Mouse (Mus musculus) NIH3T3 (cell line): ENCODE results near the gene Tead3.
"Not testable (repeated sequence)": the region's sequence is repeated elsewhere in the genome, so short reads cannot be mapped to it uniquely, and the experiment has no call there.

ENCODE experiments used
- DNase-seq: peaks from one replicate; pipeline ENCODE4 v3.0.0-alpha.2; 2012; ENCODE audit warnings: low read depth

Tead3 gene

DNA sequence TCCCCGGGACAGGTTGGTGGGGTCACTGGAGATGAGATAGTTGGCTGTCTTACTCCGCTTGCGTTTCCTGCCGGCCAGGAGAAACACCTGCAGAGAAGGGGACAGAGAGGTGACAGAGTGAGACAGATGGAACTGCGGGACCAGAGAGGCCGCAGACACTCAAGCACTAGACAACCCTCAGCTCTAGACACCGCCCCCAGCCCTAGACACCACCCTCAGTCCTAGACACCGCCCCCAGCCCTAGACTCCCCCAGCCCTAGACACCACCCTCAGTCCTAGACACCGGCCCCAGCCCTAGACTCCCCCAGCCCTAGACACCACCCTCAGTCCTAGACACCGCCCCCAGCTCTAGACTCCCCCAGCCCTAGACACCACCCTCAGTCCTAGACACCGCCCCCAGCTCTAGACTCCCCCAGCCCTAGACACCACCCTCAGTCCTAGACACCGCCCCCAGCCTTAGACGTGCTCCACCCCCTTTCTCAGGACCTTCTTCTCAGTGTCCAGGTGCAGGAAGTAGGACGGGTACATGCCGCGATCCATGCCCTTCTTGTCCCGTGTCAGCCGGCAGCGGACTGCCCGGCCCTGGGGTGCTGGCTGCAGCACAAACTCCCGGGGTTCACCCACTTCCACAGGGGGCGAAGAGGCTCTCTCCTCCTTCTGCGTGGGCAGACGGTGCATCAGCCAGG, 8.1 kb upstream of the Tead3 start:
- not testable (repeated sequence) for DNase-seq

DNA sequence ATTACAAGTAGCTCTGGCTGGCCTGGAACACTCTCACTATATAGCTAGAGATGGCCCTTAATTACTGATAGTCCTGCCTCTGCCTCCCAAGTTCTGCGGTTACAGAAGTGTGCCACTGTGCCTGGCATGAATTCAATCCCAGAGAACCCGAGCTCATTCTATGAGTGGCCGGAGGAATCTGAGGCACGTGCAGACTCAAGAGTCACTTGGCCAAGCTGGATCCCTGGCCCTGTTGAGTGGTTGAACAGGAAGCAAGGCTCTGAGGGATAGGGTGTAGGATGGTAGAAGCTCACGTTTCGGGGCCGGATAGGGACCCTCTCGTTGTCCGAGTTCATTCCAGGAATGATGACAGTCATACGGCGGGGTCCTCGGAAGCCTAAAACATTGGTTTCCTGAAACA, 5.3 kb upstream of the Tead3 start:
- DNase-seq, result no peak

DNA sequence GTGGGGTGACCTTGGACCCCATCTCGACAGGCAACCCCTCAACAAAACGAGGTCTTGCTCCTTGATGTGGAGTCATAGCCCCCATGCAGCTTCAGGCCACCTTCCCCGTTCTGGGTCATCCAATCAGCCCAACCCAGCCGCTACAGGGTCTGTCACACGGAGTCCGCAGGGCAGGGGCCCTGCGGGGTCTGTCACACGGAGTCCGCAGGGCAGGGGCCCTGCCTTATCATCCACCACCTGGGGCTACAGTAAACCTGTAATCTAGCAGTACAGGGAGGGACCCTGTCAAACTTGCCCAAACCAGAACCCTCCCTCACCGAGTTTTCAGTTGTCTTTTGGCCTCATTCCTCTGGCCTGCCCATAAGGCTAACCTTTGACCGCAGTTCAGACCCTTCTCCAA, 1.4 kb upstream of the Tead3 start:
- no peak for DNase-seq

DNA sequence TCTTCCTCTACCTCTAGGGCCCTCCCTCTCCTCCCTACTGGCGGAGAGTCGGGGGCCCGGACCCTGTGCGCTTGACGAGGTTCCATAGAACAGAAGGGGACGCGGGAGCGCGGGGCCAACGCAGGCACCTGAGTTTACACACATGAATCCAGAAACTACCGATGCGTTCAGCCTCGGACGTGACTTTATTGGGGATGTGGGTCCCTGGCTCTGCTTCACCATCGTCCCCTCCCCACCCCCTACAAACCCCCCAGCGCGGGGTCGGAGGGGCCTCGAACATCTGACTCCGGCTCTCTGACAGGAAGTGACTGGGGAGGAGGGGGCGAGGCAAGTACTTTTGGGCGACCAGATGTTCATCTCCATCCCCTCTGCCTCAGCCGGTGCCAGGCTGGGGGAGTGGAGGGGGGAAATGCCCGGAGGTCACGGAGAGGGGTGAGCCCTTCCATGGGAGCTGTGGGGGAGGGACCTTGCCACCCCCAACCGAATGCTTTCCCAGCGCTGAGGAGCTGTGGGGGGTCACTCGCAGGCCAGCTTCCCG, 805 bp upstream of the Tead3 start:
- DNase-seq, result no peak

DNA sequence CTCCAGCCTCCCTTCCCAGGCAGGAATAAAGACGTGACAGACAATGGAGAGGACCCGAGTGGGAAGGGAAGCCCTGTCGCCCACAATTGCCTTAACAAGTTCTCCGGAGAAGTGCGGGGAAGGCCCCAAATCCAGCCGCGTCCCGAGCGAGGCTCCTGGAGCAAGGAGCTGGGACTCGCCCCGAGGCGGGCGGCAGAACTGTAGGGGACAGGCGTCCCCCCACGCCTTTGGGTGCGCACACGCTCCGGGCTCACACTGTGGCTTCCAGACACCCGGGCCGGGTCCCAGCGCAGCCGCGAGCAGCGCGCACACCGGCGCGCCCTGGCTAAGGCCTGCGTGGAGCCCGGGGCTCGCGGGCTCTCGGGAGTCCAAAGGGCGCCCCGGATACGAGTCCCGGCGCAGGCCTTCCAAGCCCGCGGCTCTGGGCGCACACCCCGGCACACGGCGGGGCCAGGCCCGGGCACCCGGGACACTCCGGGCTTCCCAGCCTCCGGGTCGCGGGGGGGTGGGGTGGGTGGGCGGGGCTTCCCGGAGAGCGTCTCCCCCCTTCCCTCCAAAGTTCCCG, 634 bp downstream of the Tead3 start:
- DNase-seq, result no peak

DNA sequence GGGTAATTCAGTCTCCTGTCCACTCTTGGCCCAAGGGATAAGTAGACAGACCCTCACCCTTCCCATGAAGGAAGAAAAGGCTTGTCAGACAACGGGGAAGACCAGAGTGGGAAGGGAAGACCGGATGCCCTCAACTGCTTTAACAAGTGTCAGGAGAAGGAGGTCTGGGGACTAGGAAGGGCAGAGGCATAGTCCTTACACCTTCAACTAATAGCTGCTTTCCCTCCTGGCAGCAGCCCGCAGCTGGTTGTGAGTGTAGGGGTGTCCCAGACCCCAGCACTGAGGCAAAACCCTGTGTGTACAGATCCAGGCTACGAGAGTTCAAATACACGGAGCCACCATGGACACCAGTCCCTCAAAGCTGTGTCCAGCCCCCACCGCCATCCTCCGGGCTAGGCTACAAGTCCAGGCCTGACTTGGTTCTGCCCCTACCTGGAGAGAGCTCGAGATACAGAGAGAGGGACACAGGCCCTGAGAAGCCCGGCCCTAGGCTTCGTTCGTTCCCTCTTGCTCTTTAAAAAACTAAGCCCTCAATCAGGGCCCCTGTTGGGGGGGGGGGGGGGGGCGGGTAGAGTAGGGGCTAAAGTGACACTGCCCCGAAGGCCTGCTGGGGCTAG, 1.2 kb downstream of the Tead3 start:
- peak; percentile 63 for DNase-seq

DNA sequence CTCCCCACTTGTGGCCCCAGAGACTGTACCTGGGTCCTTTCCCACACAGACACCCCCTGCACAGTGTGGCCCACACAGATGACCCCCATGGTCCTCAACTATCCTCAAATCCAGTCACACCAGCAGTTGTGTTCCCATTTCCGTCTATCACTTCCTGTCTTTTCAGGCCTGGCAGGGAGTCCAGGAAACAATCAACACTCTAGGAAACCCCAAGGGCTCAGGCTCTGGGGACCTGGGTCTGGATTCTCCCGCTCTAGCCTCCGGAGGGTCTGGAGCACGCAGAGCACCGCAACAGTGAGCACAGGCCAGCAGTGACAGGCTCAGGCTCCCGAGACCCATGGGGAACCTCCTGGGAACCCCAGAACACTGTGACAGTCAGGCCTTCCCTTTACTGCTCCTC, 2.4 kb downstream of the Tead3 start:
- no peak for DNase-seq

DNA sequence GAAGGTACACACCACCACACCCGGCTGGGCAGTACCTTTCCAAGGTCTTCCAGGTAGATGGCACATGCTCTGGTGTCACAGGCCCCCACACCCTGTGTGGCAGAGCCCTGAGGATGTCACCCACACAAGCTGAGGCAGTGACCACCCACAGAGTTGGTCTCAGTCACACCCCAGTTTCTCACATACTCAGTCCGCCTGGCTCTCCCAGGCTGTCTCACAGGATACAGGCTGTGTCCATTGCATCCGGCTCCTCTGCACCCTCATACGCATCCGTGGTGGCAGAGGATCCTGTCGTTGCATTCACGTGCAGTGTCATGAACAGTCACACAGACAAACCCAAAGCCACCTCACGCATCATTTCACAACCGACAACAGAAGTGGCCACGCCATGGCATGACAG, 3.3 kb downstream of the Tead3 start:
- DNase-seq, result no peak

DNA sequence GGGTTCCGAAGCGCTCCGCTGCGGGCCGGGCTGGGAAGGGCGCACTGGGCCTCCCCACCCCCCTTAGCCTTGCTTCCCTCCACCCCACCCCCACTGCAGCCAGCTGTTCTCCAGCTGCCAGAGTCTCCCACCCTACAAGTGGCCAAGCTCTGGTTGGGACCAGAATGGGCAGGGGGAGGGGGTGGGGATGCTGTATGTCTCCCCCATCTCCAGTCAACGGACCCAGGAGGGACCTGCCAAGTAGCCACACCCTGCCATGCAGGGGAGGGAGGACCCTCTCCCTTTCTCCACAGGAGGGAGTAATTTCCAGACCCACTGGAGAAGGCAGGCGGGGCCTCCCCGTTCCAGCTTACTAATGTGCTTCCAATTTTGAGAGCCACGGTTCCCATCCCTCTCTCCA, 4.7 kb downstream of the Tead3 start:
- DNase-seq, result peak; percentile 80

DNA sequence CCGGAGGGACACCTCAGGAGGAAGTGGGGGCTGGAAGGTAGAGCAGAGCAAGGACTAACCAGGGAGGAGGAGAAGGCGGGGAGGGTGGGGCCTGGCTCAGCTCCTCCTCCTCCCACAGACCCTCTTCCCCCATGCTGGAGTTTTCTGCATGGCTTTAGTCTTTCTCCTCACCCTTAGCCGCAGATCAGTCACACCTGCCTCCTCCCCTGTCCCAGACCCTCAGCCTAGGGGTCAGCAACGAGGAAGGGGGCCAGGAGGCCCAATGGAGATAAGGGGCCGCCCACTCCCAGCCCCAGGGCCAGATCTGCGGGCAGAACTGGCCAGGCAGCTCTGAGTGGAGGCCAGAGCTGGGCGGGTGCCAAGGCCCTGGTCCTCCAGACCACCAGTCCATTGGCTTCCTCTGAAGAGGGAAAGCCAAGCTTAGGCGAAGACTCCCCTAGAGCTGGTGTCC, 5.3 kb downstream of the Tead3 start:
- DNase-seq, result peak; percentile 81

DNA sequence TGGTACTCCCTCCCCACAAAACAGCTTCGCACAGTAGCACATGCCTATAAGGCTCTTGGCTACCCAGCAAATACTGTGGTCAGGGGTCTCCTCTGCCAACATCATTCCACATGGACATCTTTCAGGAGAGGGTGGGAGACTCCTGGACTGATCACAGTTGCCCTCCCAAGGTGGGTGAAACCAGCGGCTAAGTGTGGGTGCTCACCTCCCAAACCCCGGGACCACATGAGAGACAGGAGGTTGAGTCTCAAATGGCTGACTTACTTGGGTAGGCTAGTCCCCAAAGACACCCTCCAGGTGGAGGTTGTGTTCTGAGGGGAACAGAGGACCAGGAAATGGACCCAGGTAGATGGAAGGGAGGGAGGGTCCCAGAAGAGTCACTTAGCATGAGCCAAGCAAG, 5.9 kb downstream of the Tead3 start:
- DNase-seq, result no peak

DNA sequence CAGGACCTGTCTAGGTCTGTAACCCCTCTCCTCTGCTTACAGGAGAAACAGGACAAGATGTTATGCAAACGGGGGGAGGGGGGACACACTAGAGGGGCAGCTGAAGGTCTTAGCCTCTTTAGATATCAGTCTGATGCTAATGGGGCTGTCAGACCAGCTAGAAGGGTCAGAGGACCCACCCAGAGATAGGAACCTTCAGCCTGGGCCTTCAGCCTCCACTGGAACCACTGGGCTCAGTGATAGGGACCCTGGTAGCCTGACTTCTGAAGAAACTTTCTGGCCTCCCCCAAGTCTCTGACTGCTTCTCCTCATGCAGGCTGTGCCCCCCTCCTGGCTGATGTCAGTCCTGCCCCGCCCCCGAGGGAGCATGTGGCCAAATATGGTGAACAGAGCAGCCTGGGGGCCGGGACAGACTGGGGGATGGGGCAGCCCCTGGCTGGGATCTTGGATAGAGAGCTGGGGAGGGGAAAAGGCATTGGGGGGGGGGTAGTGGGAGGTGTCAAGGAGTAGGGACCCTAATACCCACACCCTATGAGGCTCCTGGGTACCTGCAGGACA, 6.5 kb downstream of the Tead3 start:
- peak; percentile 82 for DNase-seq

DNA sequence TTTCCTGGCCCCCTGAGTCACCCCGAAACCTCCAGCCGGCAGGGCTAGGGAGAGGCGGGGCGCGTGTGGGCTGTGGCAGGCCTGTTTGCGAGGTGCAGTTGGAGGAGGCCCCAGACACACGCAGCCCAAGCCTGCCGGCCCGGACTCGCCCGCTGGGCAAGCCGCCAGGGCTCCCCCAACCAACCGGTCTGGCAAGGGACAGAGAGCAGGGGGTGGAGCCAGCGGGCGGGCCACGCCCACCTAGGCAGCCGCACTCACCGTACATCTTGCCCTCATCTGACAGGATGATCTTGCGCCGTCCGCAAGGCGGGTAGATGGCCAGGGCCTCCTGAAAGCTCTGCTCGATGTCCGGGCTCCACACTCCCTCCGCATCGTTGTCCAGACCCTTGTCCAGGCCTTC, 9.5 kb downstream of the Tead3 start:
- peak; percentile 98 for DNase-seq

DNA sequence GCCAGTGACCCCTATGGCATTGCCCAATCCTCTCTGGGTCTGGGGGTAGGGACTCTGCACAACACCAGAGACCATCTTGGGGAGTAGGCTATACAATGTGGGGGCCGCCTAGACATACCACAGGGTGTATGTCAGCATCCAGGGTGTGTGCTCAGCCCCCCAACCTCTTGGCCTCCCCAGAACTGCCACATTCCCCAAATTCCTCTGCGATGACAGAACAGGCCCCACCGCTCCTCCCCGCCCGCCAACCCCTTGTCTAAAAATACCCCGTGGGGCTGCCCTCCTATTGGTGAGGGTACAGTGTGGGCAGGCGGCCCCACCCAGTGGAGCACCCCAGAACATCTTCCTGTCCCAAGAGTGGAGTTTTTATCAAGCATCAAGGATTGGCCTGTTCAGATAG, 10.0 kb downstream of the Tead3 start:
- peak; percentile 69 for DNase-seq

DNA sequence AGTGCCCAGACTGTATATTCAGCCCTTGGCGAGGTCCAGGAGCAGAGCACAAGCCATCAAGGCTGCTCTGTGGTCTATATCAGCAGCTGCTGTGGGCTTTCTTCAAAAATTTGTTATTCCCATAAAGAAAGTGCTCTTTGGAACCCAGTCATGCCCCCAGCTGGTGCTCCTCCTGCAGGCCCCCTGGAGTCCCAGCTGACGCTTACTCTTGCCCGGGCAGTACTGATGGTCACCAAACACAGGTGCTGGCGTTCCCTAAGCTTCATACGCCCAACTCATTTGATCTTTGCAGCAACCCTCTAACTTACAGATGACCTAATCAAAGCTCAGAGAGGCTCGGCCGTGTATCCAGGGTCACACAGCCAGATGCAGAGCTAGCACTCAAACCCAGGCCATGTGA, 13.1 kb downstream of the Tead3 start:
- no peak for DNase-seq

DNA sequence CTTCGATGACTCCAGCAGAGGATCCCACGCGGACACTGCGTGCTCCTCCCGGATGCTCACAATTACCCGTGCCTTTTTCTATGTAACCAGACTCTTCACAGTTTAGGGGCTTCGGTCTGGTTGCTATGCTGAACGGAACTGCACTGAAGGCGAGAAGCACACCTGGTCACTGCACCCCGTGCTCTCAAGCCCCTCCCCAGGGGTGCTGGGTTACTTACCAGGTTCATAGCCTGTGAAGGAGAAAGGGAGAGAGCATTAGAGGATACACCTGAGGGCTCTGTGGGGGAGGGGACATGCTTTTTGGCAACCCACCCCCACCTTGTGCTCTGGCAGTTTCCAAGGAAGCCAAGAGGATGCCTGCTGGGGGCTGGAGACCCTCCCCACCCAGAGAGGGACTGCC, 15.3 kb downstream of the Tead3 start:
- DNase-seq, result no peak

DNA sequence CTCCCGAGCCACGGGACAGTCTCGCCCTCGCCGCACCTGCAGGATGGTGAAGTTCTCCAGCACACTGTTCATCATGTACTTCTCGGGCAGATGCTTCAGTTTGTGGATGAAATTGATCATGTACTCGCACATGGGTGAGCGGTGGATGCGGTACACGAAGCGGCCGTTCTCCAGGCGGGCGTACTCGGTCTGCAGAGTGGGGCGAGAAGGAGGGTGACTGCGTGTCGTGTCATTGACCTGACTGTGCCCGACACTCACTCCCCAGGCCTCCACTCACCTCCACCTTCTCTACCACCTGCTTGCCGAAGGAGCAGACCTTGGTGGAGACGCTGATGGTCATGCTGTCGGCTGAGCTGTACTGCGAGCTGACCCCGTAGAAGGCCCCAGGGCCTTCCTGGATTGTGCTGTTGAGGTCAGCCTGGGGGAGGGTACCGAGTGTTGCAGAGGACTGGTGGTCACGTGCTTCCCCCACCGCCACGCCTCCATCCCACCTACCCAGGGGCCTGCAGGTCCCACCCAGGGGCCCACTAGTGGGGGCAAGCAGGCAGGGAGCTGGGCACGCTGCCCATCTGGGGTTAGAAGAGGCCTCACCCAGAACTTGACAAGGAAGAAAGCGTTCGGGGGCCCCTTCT, 17.6 kb downstream of the Tead3 start:
- DNase-seq, result no peak

DNA sequence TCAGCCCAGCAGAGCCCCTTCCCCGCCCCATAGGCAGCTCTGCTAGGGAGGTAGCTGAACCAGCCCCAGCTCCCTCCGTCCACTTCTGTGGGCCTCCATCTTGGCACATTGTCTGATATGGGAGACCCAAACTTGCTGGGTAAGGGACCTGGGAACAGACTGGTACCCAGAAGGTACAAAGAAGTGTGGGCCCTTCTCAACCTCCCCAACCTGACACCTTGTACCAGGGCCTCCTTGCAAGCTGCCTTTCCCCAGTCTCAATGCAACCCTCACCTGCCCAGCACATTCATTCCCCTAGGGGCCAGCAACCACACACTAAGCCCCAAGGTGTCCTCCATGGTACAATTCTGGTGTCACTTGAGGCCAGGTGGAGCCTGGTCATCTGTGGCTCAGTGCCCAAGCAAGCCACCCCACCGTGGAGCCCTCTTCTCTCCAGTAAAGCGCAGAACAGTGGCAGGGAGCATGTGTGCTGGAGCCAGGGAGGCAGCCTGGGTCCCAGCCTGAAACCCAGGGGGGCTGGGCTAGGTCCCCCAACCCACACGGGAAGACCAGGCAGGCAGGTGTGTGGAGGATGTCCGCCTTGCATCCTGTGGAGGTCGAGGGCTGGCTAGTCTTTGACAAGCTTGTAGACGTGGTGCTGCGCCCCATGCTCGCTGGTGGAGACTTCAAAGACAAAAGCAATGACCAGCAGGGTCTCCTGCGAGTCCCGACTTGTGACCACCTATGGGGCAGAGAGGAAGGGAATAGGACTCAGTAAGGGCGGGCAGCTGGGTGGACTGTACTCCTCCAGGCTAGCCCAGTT, 18.3 kb downstream of the Tead3 start:
- DNase-seq, result peak; percentile 32

DNA sequence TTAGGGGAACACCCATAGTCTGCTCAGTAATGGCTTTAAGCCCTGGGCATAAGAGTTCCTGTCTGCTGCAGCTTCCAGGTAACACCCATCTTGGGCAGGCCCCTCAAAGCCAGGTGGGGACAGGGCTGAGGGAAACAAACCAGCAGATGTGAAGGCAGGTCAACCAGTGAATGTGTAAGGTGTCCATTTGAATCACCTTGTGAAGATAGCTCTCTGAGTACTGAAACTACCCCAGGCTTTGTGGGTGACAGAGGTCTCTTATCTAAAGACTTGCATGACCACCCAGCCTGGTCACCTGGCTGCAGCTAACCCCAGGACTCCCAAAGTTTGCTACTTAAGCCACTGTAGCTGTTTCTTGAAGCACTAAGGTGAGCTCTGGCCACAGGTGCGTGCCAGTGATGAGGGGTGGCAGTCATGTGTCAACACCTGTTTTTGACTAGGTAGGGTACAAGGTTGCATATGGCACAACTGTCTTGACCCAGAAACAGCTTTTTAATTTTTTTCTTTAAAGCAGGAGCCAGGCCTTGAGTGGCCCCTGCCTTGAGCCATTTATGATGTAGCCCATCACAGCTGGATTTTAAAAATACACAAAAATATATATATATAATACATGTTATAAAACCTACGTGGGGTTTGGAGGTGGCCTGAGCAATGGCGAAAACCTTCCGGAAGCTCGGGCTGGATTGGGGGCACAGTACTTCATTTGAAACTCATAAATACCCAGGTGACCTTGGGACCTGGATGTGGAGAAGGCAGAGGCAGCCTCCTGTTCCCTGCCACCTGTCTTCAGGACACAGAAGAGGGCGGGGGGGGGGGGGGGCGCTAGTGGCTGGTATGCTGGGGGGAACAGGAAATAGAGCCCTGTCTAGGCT, 19.1 kb downstream of the Tead3 start:
- peak; percentile 57 for DNase-seq

DNA sequence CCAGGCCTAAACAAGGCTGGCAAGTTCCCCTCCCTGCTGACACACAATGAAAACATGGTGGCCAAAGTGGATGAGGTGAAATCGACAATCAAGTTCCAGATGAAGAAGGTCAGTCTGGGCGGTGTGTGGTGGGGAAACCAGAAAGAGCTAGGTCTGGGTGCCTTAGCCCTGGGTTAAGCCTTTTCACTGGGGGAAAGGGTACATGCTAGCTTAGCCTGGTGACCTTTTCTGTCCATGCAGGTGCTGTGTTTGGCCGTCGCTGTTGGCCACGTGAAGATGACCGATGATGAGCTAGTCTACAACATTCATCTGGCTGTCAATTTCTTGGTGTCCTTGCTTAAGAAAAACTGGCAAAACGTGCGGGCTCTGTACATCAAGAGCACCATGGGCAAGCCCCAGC, 20.0 kb downstream of the Tead3 start:
- peak; percentile 48 for DNase-seq

DNA sequence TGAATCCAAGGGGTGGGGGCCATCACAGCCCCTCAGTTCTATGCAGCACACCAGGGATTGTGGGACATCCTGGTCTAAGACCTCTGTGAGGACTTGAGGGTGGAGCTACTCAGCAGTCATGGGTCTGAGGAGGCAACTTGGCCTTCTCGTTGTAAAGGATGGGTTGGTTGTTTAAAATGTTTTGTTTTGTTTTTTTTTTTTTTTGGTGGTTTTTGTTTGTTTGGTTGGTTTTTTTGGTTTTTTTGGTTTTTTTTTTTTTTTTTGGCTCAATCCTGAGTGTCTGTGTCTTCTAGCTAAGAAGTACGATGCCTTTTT, 20.4 kb downstream of the Tead3 start:
- DNase-seq, result peak; percentile 54
